Mouse (Mus musculus): ENCODE results near the gene Prtn3.

Gene Prtn3

DNA sequence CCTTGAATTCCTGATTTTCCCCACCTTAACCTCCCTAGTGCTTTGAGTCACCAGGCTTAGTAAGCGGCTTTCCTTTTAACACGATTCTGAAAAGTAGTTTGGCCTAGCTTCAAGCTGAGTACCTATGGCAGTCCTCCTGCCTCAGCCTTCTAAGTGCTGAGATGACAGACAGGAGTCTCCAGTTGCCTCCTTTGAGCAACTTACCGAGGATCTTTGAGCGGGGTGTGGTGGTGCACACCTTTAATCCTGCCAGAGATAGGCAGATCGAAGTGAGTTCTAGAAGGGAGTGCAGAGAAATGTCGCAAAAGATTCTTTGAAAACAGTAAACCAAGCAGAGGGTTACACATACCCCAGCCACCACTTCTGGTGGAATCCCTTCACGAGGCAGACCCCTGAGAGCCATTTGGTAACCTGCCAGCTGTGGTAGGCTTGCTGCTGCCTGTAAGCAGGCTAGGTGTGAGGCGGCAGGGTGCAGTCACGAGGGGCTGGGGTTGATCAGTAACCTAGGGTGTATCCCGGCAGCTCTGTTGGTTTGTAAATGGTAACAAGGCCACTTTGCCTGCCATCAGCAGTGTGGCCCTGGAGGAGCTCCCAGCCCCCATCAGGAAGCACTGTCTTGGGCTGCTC lies 18.6 kb upstream of the Prtn3 start:
- DNase-seq (ENCODE audit: low read depth, low spot score) = peak; percentile 54

DNA sequence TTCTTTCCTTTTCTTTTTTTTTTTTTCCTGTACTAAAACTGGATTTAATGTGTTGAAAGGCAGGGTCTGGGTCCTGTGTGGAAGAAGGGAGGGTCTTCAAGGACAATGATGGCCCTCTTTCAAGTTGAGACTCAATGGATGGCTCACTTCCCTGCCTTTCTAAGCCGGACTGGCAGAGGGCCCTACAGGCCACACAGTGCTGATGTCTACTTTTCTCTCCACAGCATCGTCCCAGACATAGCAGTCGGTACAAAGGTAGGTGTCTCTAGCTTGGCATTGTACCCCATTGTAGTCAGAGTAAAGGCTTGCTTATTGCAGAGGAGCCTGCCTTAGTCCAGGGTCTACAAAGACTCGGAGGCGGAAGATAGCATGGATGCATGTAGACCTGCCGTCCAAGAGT lies 18.0 kb upstream of the Prtn3 start:
- DNase-seq (ENCODE audit: low read depth, low spot score) = no peak

DNA sequence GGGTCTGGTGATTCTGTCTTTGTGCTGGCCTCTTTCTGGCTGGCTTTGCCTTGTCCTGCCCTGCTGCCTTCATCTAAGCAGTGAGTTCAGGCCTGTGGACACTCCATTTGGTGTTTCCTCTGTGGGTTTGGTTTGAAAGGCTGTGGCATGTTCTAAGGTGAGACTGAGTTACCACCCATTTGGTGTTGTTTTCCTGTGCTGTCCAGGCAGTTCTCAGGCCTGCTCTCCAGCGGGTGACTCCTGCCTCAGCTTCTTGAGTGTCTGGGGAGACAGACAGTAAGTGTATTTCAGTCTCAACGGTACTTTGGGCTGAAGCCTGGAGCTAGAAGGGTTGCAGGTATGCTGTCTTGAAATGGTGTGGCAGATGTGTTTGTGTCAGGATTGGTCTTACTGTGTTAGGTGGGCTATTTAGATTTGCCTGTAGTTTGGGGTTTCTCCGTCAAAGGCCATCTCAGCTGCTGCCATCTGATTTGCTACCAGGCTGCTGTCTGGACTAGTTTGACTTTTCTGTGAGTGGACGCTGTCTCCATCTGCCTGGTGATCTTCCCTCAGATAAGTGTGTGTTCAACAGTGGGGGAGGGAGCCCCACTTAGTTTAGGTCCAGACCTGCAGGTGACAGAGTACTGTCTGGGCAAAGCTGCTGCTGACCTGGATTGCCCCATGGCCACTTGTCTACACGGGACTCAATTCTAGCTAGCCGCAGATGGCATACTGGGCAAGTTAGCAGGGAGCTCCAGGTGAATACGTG lies 17.4 kb upstream of the Prtn3 start:
- no peak for DNase-seq (ENCODE audit: low read depth, low spot score)

DNA sequence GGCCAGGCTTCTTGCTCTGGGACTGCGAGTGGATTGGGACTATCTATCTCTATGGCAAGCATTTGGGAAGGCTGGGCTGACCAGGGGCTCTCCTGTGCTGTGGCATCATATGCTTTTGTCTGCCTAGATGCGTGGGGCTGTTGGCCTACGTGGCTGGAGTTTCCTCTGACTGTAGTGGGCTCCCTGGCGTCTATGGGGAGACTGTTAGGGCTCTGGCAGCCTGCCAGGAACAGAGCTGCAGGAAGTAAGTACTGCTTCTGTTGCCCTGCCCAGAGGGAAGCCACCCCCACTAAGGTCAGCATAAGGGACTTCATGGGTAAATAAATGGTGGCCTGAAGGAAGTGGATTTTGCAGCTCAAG lies 16.8 kb upstream of the Prtn3 start:
- DNase-seq (ENCODE audit: low read depth, low spot score) = no peak

DNA sequence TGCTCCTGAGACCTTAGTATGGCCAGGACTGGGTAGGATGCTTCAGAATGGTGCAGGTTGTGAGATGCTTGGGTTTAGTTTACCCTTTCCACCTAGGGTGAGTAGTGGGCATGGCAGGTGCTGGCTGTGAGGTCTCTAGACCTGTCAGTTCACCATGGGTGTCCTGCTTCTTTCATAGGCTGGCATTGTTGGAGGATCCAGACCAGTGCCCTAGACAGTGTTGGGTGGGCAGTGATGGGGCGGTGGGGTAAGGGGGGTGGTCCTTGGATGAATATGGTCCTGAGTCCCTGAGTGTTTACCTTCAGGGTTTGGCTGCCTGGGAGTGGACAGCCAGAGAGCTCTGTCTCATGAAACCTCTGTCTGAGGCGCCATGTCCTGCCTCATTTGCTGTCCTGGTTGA lies 16.4 kb upstream of the Prtn3 start:
- no peak for DNase-seq (ENCODE audit: low read depth, low spot score)

DNA sequence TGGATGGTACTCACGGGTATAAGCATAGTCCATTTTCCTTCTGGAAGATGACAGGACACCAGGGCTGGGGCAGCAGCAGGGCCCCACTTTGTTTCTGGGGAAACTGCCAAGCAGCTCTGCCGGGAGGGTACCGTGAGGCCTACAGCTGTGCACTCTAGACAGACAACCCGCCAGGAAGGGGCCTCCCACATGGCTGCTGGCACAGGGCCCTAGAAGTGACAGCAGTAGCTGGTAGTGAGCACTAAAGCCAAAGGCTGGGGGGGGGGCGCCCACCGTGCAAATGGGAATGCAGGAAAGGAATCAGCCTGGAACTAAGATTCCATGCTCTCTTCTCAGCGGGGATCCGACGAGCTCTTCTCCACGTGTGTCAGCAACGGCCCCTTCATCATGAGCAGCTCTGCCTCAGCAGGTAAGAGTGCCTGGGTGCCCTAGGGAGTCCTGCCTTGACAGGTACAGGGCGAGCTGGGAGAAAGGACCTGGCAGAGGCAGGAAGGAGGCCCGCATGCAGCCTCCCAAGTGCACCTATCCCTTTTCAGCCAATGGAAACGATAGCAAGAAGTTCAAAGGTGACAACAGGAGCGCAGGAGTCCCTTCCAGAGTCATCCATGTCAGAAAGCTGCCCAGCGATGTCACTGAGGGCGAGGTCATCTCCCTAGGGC lies 15.7 kb upstream of the Prtn3 start:
- no peak for DNase-seq (ENCODE audit: low read depth, low spot score)

DNA sequence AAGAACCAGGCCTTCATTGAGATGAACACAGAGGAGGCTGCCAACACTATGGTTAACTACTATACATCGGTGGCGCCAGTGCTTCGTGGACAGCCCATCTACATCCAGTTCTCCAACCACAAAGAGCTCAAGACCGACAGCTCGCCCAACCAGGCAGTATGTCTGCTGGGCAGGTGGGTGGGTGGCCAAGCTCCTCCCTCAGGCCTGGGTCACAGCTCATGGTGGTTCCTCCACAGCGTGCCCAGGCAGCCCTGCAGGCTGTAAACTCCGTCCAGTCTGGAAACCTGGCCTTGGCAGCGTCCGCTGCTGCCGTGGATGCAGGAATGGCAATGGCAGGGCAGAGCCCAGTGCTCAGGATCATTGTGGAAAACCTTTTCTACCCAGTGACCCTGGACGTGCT lies 15.2 kb upstream of the Prtn3 start:
- no peak for DNase-seq (ENCODE audit: low read depth, low spot score)

DNA sequence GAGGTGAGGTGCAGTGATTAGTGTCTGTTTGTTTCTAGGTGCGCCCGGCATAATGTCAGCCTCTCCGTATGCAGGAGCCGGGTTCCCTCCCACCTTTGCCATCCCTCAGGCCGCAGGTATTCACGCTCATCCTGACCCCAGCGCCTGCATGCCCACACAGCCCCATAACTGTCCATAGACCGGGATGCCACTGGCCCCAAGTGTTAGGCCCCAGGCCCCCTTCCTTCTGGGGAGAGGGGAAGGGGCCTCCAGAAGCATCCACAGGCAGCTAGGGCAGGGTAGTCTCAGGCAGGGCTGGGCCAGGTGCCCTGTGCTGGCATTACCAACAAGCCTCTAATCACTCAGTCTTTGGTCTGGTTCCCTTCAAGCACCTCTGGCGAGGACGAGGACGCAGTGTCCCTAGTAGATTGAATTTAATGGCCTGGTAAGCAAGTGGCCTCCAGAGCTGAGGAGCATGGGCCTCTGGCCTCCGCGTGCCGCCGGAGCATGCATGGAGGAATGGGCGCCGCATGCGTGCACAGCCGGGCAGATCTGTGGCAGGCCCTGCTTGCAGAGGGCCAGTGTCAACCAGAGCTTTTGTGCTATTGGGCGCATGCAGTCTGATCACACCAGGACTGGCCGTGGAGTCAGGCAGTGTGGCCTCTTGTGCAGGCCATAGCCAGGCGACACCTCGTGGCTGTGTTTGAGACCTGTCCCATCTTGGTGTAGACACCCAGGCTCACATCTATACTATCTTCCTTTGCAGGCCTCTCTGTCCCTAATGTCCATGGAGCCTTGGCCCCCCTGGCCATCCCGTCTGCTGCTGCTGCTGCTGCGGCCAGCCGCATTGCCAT lies 14.0 kb upstream of the Prtn3 start:
- no peak for DNase-seq (ENCODE audit: low read depth, low spot score)

DNA sequence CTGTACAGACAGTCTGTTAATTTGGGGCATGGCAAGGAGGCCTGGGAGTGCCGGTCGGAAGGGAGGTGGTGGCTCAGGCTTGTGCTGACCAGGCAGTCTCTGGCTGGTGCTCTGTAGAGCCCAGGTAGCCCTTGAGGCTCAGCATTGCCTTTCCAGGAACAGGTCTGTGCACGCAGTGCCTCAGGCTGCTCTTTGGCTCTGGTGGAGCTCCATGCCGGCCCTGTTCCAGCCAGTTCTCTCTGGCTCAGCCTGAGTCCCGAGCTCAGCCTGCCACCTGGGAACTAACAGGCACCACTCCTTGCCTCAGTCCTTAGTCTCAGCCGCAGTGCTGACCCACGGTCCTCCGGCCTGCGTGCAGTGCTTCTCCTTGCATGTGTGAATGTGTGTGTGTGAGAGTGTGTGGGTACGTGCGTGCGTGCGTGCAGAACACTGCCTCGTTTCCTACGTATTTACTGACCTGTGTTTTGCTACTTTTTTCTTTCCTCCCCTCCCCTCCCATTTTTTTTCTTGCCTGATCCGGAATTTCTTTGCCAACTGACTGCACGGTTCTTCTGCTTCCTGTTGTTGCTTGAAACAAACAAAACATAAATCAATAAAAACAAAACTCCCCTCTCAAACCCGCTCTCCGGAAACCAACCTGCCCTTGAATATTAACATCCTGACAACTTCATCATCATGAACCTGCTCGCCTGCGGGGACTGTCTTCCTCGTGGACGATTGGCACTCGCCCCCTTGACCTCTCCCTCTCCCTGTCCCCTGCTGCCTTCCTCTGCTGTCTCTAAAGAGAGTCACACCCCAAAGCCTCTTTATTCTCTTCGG lies 12.8 kb upstream of the Prtn3 start:
- DNase-seq (ENCODE audit: low read depth, low spot score) = peak; percentile 49

DNA sequence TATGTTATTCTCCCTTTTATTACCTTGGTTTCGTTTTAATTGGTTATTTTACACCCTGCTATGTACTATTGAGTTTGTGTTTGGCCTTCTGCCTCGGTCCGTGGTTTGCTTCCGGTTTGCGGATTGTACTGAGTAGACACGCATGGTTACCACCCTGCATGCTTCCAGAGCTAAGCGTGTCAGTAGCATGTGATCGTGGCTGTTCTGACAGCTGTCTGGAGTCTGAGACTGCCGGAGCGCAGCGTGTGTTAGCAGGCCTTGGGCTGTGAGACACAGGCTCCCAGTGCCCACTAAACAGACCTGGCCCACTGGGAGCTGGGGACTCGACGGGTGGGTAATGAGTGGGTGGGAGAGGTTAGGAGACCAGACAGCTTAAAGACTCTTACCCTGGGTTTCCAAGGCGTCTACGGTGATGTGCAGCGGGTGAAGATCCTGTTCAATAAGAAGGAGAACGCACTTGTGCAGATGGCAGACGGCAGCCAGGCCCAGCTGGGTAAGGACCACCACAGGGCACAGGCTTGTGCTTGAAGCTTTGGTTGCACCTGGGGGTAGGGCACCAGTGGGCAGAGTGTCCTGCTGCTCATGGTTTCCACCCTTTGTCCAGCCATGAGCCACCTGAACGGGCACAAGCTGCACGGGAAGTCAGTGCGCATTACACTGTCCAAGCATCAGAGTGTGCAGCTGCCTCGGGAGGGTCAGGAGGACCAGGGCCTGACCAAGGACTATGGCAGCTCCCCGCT lies 12.1 kb upstream of the Prtn3 start:
- no peak for DNase-seq (ENCODE audit: low read depth, low spot score)

DNA sequence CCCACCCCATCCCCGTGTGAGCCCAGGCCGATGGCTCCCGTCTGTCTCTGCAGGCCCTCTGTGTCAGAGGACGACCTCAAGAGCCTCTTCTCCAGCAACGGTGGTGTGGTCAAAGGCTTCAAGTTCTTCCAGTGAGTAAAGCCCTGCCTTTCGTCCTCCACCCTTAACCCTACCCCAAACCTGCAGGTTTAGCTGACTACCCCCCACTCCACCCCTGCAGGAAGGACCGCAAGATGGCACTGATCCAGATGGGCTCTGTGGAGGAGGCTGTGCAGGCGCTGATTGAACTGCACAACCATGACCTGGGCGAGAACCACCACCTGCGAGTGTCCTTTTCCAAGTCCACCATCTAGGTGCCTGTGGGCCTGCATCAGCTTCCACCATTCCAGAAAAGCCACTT lies 11.4 kb upstream of the Prtn3 start:
- no peak for DNase-seq (ENCODE audit: low read depth, low spot score)

DNA sequence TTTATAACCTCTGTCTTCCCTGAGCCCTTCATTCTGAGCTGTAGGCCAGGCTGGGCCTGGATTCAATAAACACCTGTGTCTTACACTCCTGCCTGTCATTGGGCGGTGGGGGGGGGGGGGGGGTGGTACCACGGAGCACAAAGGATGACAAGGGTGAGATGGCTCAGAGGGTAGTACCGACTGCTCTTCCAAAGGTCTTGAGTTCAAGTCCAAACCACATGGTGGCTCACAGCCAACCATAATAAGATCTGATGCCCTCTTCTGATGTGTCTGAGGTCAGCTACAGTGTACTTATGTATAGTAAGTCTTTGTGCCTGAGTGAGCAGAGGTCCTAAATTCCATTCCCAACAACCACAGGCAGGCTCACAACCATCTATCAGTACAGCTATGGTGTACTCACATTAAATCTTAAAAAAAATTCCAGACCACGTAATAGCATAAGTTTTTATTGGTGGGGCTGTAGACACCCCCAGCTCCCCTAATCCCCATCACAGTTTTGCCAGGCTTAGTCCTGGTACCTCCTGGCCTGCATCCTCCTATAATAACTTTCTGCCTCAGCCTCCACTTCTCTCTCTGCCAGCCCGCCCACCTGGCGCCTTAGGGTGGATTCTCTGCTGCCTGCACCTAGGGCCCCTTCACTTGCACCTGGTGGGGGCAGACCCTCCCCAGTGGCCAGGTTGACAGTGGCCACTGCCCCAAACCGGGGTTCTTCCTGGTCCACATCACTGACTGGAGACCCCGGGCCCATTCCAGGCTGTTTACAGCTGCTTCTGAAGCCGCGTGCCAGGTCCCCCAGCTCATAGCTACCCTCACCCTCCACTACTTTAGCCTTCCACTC lies 9.7 kb upstream of the Prtn3 start:
- peak; percentile 53 for DNase-seq (ENCODE audit: low read depth, low spot score)

DNA sequence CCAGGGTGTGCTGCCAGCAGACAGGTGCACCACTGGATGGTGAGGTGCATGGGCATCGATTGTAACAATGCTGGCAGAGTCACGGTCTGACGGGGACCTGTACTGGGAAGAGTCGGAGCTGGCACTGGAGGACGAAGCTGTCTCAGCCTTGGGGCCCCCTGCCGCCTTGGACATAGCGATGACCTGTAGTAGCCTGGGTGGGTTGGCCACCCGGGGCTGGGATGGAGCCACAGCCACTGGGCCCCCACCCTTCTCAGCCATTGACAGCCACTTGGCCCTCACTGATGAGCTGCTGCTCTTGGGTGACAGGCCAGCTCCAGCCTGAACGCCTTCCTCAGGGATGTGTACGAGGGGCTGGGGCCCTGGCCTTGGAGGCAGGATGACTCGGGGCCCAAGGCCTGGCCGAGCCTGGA lies 9.1 kb upstream of the Prtn3 start:
- DNase-seq (ENCODE audit: low read depth, low spot score) = no peak

DNA sequence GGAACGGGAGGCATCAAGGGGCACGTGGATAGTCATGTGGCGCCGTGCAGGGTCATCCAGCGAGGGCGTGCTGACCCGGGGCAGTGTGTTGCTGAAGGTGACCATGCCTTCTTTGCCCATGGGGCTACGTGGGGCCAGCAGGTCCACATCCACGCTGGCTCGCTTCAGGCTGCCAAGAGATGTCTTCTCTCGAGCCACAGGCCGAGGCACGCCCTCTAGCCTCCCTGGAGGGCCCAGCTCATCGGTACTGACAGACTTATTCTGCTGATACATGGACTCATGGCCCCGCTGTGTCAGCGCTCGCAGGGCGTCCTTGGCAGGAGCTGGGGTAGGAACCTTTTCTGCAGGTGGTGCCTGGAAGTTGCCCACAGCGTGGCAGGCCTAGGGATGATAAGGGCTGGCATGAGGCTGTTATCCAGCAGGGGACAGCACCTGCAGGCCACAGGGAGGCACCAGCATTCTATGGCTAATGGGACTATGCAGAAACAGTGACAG lies 8.4 kb upstream of the Prtn3 start:
- no peak for DNase-seq (ENCODE audit: low read depth, low spot score)

DNA sequence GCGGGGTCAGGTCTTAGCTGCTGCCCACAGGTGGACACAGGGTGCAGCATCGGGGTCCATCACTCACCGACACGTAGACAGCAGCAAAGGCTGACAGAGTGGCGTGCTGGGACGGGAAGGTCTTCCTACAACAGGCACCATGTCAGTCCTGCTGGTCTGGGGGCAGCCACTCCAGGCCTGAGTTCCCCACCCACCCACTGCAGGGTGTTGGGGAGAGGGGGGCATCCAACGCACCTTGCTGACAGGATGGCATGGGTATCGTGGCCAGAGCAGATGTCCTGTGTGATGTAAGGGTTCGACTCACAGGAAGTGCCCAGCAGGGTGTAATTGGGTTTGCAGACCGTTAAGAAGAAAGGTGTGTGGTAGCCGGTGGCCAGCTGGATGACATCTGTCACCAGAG lies 7.7 kb upstream of the Prtn3 start:
- no peak for DNase-seq (ENCODE audit: low read depth, low spot score)

DNA sequence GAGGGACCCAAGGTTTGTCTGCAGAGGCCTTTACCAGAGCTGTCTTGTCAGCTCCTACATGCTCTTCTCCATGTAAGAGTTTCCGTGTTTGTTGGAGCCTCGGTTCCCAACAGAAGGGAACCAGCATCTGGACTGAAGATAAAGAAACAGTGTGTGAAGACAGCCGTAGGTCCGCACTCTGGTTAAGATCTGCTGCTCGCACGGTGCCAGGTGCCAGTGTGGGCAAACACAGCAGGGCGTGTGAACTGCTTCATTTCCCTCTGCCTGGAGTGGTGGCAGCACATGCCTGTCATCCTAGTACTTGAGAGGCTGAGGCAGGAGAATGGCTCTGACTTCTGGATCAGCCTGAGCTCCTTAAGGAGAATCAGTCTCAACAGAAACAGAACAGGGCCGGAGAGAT lies 2.4 kb upstream of the Prtn3 start:
- DNase-seq (ENCODE audit: low read depth, low spot score) = no peak

DNA sequence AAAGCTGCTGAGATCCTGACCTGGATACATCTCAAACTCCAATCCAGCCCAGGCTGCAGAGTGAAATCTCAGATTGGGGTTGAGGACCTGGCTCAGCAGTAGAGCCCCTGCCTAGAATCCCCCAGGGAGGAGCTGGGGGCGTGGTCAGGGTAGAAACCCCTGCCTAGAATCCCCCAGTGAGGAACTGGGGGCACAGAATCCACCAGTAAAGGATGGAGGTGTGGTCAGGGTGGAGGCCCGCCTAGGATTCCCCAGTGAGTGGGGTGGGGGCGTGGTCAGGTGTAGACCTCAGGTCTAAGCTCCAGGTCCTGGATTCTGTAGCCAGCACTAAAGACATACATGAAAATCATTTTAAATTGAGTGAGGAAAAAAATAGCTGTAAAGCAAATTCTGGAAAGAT lies 1.4 kb upstream of the Prtn3 start:
- DNase-seq (ENCODE audit: low read depth, low spot score) = peak; percentile 63

DNA sequence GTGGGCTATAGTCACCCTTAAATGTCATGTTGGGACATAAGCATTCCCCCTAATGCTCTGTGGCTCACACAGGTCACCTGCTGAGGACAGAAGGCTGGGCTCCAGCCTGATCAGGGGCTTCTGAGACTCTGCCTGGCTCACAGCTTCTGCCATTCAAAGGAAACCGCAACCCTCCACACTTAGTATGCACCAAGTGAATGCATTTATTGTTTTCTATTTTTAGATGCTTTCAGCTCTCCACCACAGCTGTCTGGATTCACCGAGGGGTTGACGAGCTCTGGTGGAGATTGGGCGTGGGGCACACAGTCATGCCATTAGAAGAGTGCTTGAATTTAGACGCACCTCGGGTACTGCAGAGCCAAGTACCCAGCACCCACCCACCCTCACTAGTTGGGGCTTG lies 963 bp upstream of the Prtn3 start:
- no peak for DNase-seq (ENCODE audit: low read depth, low spot score)

DNA sequence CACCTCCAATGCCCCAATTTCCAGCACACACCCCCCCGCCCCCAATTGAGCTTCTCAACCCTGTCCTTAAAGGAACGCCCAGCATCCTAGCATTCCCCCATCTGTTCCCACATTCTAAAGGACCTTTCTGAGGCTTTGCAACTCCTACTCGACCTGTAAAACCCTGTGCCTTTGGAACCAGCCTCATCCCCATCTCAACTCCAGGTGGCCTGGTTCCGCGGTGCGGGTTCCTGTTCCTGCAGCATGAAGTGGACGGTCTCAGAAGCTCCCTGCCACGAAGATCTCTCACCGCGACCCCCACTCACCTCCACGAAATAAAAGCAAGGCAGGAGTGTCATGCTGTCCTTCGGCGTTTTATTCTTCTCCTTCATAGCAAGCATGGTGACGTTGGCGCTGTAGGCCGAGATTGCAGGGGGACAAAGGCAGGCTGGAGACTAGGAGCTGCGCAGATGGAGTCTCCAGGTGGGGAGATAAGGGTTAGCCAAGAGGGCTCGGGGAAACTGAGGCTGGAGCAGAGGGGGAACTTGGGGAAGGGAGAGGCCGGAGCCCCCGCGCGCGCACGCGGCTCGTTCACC lies 474 bp upstream of the Prtn3 start:
- DNase-seq (ENCODE audit: low read depth, low spot score) = no peak
